Mouse (Mus musculus): Measurements from ENCODE around the gene S1pr2. TPM values are rescaled to one million over a fixed set of nuclear protein-coding genes. Genes with fewer than 3 reads are reported as not detected.

Gene S1pr2
- polyA plus RNA-seq, 1 experiment from 2014 or later, result 16.9 TPM

- 81% methylated on average over 3 of the region's 3 CpGs for WGBS
- H3K4me3 ChIP-seq, result no peak overlapping the region
- ATAC-seq (replicated peaks; ENCODE audit: insufficient number of reproducible peaks, insufficient read depth, low FRiP score, low read depth), result no peak
Measured at GRCm38 (mm10) chr9:20923258-20923657, 53.3 kb downstream of the S1pr2 start.

DNA sequence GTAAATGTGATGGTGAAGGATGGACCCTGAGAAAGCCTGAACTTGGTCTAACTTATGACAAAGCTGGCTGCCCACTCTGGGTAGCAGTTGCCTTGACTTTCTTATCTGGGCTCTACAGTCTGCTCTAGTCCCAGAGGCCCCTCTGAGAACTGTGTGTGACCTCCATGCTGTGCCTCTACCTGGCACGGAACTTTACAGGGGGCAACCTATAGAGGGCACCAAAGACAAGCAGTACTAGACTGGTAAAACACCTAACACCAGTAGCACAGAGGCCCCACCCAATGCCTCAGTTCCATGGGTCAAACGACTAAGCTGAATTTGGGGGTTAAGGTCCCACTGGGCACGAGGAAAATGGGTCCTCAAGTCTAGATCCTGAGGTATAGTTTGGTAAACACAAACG lies 60.4 kb downstream of the S1pr2 start:
- 84% methylated on average over 4 of the region's 4 CpGs for WGBS
- Histone ChIP-seq H3K36me3 (peaks cover 96% of the 10 kb centered on the region), H3K9me3 (replicated peaks) (no peaks in the 10 kb centered on the region), H3K9ac (no peak overlapping the region), H3K27me3 (no peaks in the 10 kb centered on the region), H3K4me2 (no peak overlapping the region), H3K4me1 (replicated peaks) (no peaks in the 10 kb centered on the region), H3K4me3 (no peak overlapping the region), H3K27ac (no peak overlapping the region)
- ATAC-seq (replicated peaks; ENCODE audit: insufficient number of reproducible peaks, insufficient read depth, low FRiP score, low read depth), result no peak

More at GRCm38 (mm10) chr9:20923258-20923657, 53.3 kb downstream of the S1pr2 start:
- no peak overlapping the region for H3K27ac ChIP-seq
- no peaks in the 10 kb centered on the region for H3K9me3 ChIP-seq (replicated peaks)
- peaks cover 91% of the 10 kb centered on the region for H3K36me3 ChIP-seq
- H3K4me1 ChIP-seq (replicated peaks), result no peaks in the 10 kb centered on the region
- H3K9ac ChIP-seq, result no peak overlapping the region
- no peak overlapping the region for H3K4me2 ChIP-seq
- H3K27me3 ChIP-seq, result no peaks in the 10 kb centered on the region

Small RNAs within 50 kb of the gene (microRNA-seq; reads per million reads assigned to microRNA genes)
- gene Mir7081, result not detected

Other genes starting within 250 kb of the S1pr2 start
- 1.00 and 3.1 TPM in 2 replicates for gene Olfm2, start 230.4 kb downstream of the S1pr2 start, polyA plus RNA-seq (2015; fragmentation: Nextera tagmentation; extraction: Ambion mirVana)
- gene Col5a3, start 161.7 kb downstream of the S1pr2 start, polyA plus RNA-seq (2015; fragmentation: Nextera tagmentation; extraction: Ambion mirVana), result 1.1 and 3.2 TPM in 2 replicates
- gene Rdh8, start 158.3 kb downstream of the S1pr2 start, polyA plus RNA-seq (2015; fragmentation: Nextera tagmentation; extraction: Ambion mirVana), result not detected in 2 replicates
- gene A230050P20Rik, start 108.1 kb downstream of the S1pr2 start, polyA plus RNA-seq (2015; fragmentation: Nextera tagmentation; extraction: Ambion mirVana), result 7.1 and 13.4 TPM in 2 replicates
- 2.0 and 3.3 TPM in 2 replicates for gene Angptl6, start 97.1 kb downstream of the S1pr2 start, polyA plus RNA-seq (2015; fragmentation: Nextera tagmentation; extraction: Ambion mirVana)
- gene Ppan, start 88.6 kb downstream of the S1pr2 start, polyA plus RNA-seq (2015; fragmentation: Nextera tagmentation; extraction: Ambion mirVana), result 31.1 and 40.4 TPM in 2 replicates
- 183 and 207 TPM in 2 replicates for gene Eif3g, start 78.2 kb downstream of the S1pr2 start, polyA plus RNA-seq (2015; fragmentation: Nextera tagmentation; extraction: Ambion mirVana)
- gene Dnmt1, start 16.9 kb downstream of the S1pr2 start, polyA plus RNA-seq (2015; fragmentation: Nextera tagmentation; extraction: Ambion mirVana), result 41.7 and 61.2 TPM in 2 replicates
- gene Mrpl4, start 26.0 kb upstream of the S1pr2 start, polyA plus RNA-seq (2015; fragmentation: Nextera tagmentation; extraction: Ambion mirVana), result 136 and 147 TPM in 2 replicates
- gene Icam1, start 39.2 kb upstream of the S1pr2 start, polyA plus RNA-seq (2015; fragmentation: Nextera tagmentation; extraction: Ambion mirVana), result 13.2 and 24.9 TPM in 2 replicates
- 1.9 and 2.8 TPM in 2 replicates for gene Icam4, start 52.6 kb upstream of the S1pr2 start, polyA plus RNA-seq (2015; fragmentation: Nextera tagmentation; extraction: Ambion mirVana)
- gene Icam5, start 55.3 kb upstream of the S1pr2 start, polyA plus RNA-seq (2015; fragmentation: Nextera tagmentation; extraction: Ambion mirVana), result 0.04 and 0.13 TPM in 2 replicates
- 0.42 TPM in 1 of 2 replicates, not detected in the other for gene Zglp1, start 90.3 kb upstream of the S1pr2 start, polyA plus RNA-seq (2015; fragmentation: Nextera tagmentation; extraction: Ambion mirVana)
- gene Gm49373, start 96.3 kb upstream of the S1pr2 start, polyA plus RNA-seq (2015; fragmentation: Nextera tagmentation; extraction: Ambion mirVana), result 0.26 and 0.79 TPM in 2 replicates
- gene Fdx1l, start 96.8 kb upstream of the S1pr2 start, polyA plus RNA-seq (2015; fragmentation: Nextera tagmentation; extraction: Ambion mirVana), result 42.9 and 52.3 TPM in 2 replicates
- gene Gm38431, start 115.2 kb upstream of the S1pr2 start, polyA plus RNA-seq (2015; fragmentation: Nextera tagmentation; extraction: Ambion mirVana), result 1.1 and 2.3 TPM in 2 replicates
- 33.5 and 53.2 TPM in 2 replicates for gene Raver1, start 115.2 kb upstream of the S1pr2 start, polyA plus RNA-seq (2015; fragmentation: Nextera tagmentation; extraction: Ambion mirVana)
- gene Tyk2, start 154.5 kb upstream of the S1pr2 start, polyA plus RNA-seq (2015; fragmentation: Nextera tagmentation; extraction: Ambion mirVana), result 12.2 and 16.6 TPM in 2 replicates
- 203 and 229 TPM in 2 replicates for gene Cdc37, start 173.2 kb upstream of the S1pr2 start, polyA plus RNA-seq (2015; fragmentation: Nextera tagmentation; extraction: Ambion mirVana)
- gene Pde4a, start 188.9 kb upstream of the S1pr2 start, polyA plus RNA-seq (2015; fragmentation: Nextera tagmentation; extraction: Ambion mirVana), result 13.0 and 13.5 TPM in 2 replicates

Data from heart, embryonic 15.5 days (tissue).